Mouse (Mus musculus) liver, embryonic 12.5 days (tissue): Measurements from ENCODE around the gene Ccdc88b. TPM values are rescaled to one million over a fixed set of nuclear protein-coding genes. Genes with fewer than 3 reads are reported as not detected.

Source experiments
- ATAC-seq: fragments of 200-750 bp; cut with Nextera tagmentation; 2 replicates; pipeline ENCODE4 v1.8.0; 2017; ENCODE audit warnings: moderate number of reproducible peaks, mild to moderate bottlenecking, moderate library complexity
- H3K27ac ChIP-seq: fragments of 300-500 bp; sonication (generic); 2 replicates; pipeline ENCODE4 v1.5.1; 2016; ENCODE audit warnings: mild to moderate bottlenecking
- H3K27me3 ChIP-seq: fragments of 300-500 bp; sonication (generic); replicated peaks from 2 replicates; pipeline ENCODE4 v1.6.1; 2016; ENCODE audit warnings: mild to moderate bottlenecking, moderate library complexity
- H3K36me3 ChIP-seq: fragments of 300-500 bp; sonication (generic); 2 replicates; pipeline ENCODE4 v1.6.1; 2016; ENCODE audit warnings: mild to moderate bottlenecking, moderate library complexity
- H3K4me1 ChIP-seq: fragments of 300-500 bp; sonication (generic); 2 replicates; pipeline ENCODE4 v1.6.1; 2016
- H3K4me2 ChIP-seq: fragments of 300-500 bp; sonication (generic); 2 replicates; pipeline ENCODE4 v1.6.1; 2016; ENCODE audit warnings: mild to moderate bottlenecking, moderate library complexity
- H3K4me3 ChIP-seq: fragments of 300-500 bp; sonication (generic); 2 replicates; pipeline ENCODE4 v1.5.1; 2016; ENCODE audit warnings: mild to moderate bottlenecking, moderate library complexity
- H3K9ac ChIP-seq: fragments of 300-500 bp; sonication (generic); 2 replicates; pipeline ENCODE4 v1.6.1; 2016; ENCODE audit warnings: mild to moderate bottlenecking, moderate library complexity
- H3K9me3 ChIP-seq: fragments of 300-500 bp; sonication (generic); replicated peaks from 2 replicates; pipeline ENCODE4 v1.6.1; 2016; ENCODE audit warnings: mild to moderate bottlenecking, moderate library complexity
- WGBS: fragments of 180-500 bp; shearing (Covaris S2); methylation state at CpG from one replicate; pipeline ENCODE4 v1.1.7; 2016; ENCODE audit not compliant: insufficient replicate concordance; 5-methylcytosine and 5-hydroxymethylcytosine counted together
- polyA plus RNA-seq: library from polyadenylated mRNA; unstranded; fragments of >200 nt; fragmentation: Nextera tagmentation; extraction: Ambion mirVana; gene quantifications from 2 replicates; pipeline ENCODE4 v1.2.1, GENCODE M21; 2016

Ccdc88b gene
- polyA plus RNA-seq, 1 experiment from 2014 or later: 3.3 TPM

DNA sequence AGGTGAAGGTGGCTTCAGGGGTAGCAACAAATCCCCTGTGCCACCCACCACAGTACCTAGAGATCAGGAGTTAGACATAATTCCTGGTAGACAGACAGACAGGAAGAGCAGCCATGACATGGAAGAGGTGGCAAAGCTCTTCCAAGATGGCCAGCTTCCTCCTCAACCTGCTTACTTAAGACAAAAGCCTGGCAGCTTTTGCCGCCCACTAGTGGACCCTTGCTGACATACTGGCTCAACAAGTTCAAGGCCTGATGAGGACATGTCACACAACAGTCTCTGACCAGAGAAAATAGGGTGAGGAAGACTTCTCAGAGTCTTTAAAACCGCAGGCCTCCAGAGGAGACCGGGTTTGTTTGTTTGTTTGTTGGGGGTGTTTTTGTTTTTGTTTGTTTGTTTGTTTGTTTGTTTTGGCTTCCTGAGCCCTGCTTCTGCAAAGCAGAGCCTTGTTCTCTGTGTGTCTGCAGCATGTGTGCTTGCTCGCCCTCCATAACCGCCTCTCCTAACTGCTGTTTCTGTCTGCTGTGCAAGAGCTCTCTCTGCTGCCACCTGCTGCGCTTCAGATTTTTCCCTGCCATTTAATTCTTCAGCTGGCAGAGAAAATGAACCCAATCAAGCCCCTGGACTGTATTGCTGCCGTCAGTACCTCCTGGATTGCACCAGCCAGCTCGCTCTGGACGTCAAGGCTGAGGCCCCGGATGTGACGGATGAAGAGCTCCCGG is 1.6 kb downstream of the Ccdc88b start:
- no peaks in the 10 kb centered on the region for H3K36me3 ChIP-seq
- no peak overlapping the region for H3K4me3 ChIP-seq
- H3K4me2 ChIP-seq: peak overlapping the region; percentile 63
- 0 out of 2 replicates have a peak, but pooled peaks cover 9% of the 10 kb centered on the region for H3K27me3 ChIP-seq
- 42% methylated on average over 12 of the region's 12 CpGs for WGBS
- H3K9ac ChIP-seq: no peak overlapping the region
- H3K27ac ChIP-seq: no peak overlapping the region
- no peak for ATAC-seq
- no peaks in the 10 kb centered on the region for H3K9me3 ChIP-seq
- peaks cover 42% of the 10 kb centered on the region for H3K4me1 ChIP-seq

GRCm38 (mm10) chr19:6855225-6856031 is 2.6 kb downstream of the Ccdc88b start:
- WGBS: 18% methylated on average over 38 of the region's 38 CpGs
- Histone ChIP-seq H3K9ac (peak overlapping the region; percentile 24), H3K27ac (no peak overlapping the region), H3K4me2 (peak overlapping the region; percentile 63), H3K27me3 (0 out of 2 replicates have a peak, but pooled peaks cover 11% of the 10 kb centered on the region), H3K4me1 (peaks cover 39% of the 10 kb centered on the region), H3K36me3 (no peaks in the 10 kb centered on the region), H3K4me3 (peak overlapping the region; percentile 31), H3K9me3 (no peaks in the 10 kb centered on the region)
- ATAC-seq: peak; percentile 50

DNA sequence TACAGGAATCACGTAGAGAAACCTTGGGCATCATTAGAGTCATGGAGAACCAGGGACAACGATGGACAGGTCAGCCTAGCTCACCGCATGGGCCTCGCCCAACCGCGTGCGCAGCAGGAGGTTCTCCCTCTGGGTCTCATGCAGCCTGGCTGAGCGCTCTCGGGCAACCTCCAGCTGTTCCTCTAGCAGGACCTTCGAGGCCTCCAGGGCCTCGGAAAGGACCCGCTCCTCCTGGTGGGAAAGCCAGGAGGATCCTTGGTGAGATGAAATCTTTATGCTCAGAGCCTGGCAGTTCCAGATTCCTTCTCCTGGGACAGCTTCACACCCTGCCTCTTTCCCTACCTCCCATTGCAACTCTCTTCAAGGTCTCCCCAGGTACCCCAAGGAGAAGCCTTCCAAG is 3.4 kb downstream of the Ccdc88b start:
- Histone ChIP-seq H3K4me1 (peaks cover 37% of the 10 kb centered on the region), H3K9ac (no peak overlapping the region), H3K4me2 (peak overlapping the region; percentile 63; the same call in 1 of the 2 replicates), H3K9me3 (no peaks in the 10 kb centered on the region), H3K27me3 (peaks cover 18% of the 10 kb centered on the region), H3K4me3 (no peak overlapping the region), H3K36me3 (no peaks in the 10 kb centered on the region), H3K27ac (no peak overlapping the region)
- WGBS: 80% methylated on average over 12 of the region's 12 CpGs
- no peak for ATAC-seq

DNA sequence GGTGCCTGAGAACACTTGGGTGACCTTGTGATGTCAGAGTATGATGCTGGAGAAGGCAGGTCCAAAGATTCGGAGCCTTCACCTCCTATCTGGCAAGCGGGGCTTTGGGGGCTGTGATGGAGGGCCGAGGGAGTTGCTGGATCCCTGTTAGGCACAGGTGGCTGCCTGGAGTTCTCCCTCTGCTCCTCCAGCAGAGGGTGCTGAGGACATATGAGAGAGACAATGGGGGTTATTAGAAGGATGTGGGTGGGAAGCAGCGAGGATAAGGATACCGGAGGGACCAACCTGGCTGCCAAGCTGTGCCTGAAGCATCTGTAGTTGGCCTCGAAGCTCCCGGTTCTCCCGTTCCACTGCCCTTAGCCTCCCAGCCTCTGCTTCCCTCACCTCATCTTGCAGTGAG is 4.1 kb downstream of the Ccdc88b start:
- WGBS: 76% methylated on average over 7 of the region's 8 CpGs
- no peak for ATAC-seq
- H3K27ac ChIP-seq: no peak overlapping the region
- peaks cover 25% of the 10 kb centered on the region for H3K27me3 ChIP-seq
- no peaks in the 10 kb centered on the region for H3K36me3 ChIP-seq
- H3K9me3 ChIP-seq: no peaks in the 10 kb centered on the region
- H3K4me1 ChIP-seq: peaks cover 37% of the 10 kb centered on the region
- no peak overlapping the region for H3K9ac ChIP-seq
- no peak overlapping the region for H3K4me3 ChIP-seq
- no peak overlapping the region for H3K4me2 ChIP-seq

DNA sequence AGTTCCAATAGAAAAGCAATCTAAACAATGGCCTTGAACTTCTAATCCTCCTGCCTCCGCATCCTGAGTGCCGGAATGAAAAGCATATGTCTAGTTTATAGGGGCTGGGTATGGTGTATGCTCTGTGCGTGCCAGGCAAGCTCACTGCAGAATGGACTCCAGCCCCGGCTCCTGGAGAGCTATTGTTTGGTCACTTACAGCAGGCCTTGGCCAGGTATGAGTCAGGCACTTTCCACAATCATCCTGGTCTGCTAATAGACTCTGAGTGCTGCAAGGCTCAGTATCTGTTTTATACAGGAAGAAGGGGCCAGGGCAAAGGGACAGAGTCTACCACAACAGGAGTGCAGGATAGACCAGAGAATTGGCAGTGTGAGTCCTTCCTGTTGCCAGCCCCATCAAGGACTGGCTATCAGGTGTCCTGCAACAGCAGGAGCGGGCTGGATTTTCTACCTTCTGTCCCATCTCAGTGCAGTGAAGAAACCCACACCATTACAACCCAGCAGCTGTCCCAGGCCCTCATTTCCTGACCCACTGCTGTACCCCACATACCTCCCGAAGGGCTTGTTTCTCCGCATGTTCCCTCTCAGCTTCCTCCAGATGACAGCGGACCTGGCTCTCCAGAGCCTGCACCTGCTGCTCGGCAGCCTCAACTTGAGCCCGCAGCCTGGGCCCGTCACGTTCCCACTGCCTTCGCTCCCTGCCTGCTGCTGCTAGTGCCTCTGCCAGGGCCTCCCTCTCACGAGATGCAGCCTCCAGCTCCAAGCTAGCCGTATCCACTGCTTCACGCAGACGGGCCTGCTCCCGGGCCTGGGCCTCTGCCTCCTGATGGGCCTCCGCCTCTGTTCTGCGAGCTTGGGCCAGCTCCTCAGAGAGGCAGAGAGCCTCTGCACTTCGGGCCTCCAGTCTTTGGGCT is 5.4 kb downstream of the Ccdc88b start:
- 79% methylated on average over 21 of the region's 21 CpGs for WGBS
- Histone ChIP-seq H3K4me3 (no peak overlapping the region), H3K4me1 (peaks cover 31% of the 10 kb centered on the region), H3K27me3 (peaks cover 38% of the 10 kb centered on the region), H3K27ac (no peak overlapping the region), H3K4me2 (no peak overlapping the region), H3K9me3 (no peaks in the 10 kb centered on the region), H3K36me3 (no peaks in the 10 kb centered on the region), H3K9ac (no peak overlapping the region)
- ATAC-seq: no peak

- H3K4me2 ChIP-seq: no peak overlapping the region
- ATAC-seq: no peak
- peaks cover 20% of the 10 kb centered on the region for H3K4me1 ChIP-seq
- H3K27me3 ChIP-seq: peaks cover 49% of the 10 kb centered on the region
- H3K36me3 ChIP-seq: no peaks in the 10 kb centered on the region
- no peak overlapping the region for H3K9ac ChIP-seq
- no peaks in the 10 kb centered on the region for H3K9me3 ChIP-seq
- H3K27ac ChIP-seq: no peak overlapping the region
- 74% methylated on average over 3 of the region's 3 CpGs for WGBS
- no peak overlapping the region for H3K4me3 ChIP-seq
These were observed 6.5 kb downstream of the Ccdc88b start for GRCm38 (mm10) chr19:6851497-6851896.

DNA sequence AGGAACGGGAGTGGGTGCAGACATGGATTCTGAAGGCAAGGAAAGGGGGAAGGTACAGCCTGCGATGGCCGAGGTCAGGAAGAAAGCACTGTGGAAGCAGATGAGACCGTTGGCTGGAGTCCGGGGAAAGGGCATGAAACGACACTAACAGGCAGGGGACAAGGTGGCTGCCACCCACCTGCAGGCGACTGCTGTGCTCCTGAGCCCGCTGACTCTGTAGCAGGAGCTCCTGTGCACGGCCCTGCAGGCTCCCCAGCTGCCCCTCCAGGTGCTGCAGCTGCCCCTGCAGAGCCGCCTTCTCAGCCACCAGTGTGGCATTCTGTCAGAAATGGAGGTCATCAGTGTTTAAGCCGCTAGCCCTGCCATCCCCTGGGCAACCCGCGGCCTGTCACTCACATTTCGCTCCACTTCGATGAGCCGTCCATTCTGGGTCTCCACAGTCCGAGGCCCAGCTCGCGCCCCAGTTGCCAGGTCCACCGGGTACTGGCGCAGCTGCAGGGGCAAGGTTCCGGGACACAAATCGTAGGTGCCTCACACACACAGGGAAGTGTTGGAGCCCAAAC is 8.4 kb downstream of the Ccdc88b start:
- Histone ChIP-seq H3K4me1 (peaks cover under 1% of the 10 kb centered on the region; the same call in 1 of the 2 replicates), H3K36me3 (no peaks in the 10 kb centered on the region), H3K4me3 (no peak overlapping the region), H3K27me3 (peaks cover 55% of the 10 kb centered on the region), H3K27ac (no peak overlapping the region), H3K9ac (no peak overlapping the region), H3K4me2 (no peak overlapping the region), H3K9me3 (no peaks in the 10 kb centered on the region)
- ATAC-seq: no peak
- WGBS: 76% methylated on average over 23 of the region's 23 CpGs

GRCm38 (mm10) chr19:6847841-6848517 is 10.0 kb downstream of the Ccdc88b start:
- Histone ChIP-seq H3K27ac (no peak overlapping the region), H3K4me3 (no peak overlapping the region), H3K4me1 (no peaks in the 10 kb centered on the region), H3K36me3 (no peaks in the 10 kb centered on the region), H3K27me3 (peaks cover 55% of the 10 kb centered on the region), H3K9ac (no peak overlapping the region), H3K9me3 (no peaks in the 10 kb centered on the region), H3K4me2 (peak overlapping the region; percentile 26; the same call in 1 of the 2 replicates)
- 61% methylated on average over 31 of the region's 31 CpGs for WGBS
- 0 out of 2 replicates have a peak, but pooled peaks have one; percentile 18 for ATAC-seq

GRCm38 (mm10) chr19:6846050-6846449 is 12.0 kb downstream of the Ccdc88b start:
- no peak overlapping the region for H3K4me2 ChIP-seq
- no peaks in the 10 kb centered on the region for H3K9me3 ChIP-seq
- 77% methylated on average over 4 of the region's 4 CpGs for WGBS

GRCm38 (mm10) chr19:6842353-6842752 is 15.7 kb downstream of the Ccdc88b start:
- Histone ChIP-seq H3K4me2 (no peak overlapping the region), H3K9ac (no peak overlapping the region), H3K27me3 (peaks cover 70% of the 10 kb centered on the region), H3K27ac (no peak overlapping the region), H3K36me3 (peaks cover 5% of the 10 kb centered on the region; the same call in 1 of the 2 replicates), H3K4me3 (no peak overlapping the region), H3K4me1 (peaks cover 24% of the 10 kb centered on the region), H3K9me3 (no peaks in the 10 kb centered on the region)
- no peak for ATAC-seq
- 70% methylated on average over 1 of the region's 1 CpGs for WGBS

More at GRCm38 (mm10) chr19:6846050-6846449, 12.0 kb downstream of the Ccdc88b start:
- H3K4me3 ChIP-seq: no peak overlapping the region
- peaks cover 4% of the 10 kb centered on the region for H3K4me1 ChIP-seq
- no peak overlapping the region for H3K27ac ChIP-seq
- H3K36me3 ChIP-seq: no peaks in the 10 kb centered on the region
- H3K9ac ChIP-seq: no peak overlapping the region
- no peak for ATAC-seq
- peaks cover 72% of the 10 kb centered on the region for H3K27me3 ChIP-seq

DNA sequence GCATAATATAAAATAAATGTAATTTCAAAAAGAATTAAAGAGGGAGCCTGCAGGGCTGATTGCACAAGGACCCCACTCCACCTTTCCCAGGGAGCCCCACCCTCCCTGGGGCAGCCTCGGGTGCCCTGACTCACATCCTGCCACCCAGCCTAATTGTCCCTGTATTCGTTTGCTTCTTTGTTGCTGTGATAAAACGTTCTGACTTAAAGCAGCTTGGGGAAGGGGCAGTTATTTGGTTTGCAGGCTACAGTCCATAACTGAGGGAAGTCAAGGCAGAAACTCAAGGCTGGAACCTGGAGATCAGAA is 16.8 kb downstream of the Ccdc88b start:
- WGBS: 8% methylated on average over 3 of the region's 3 CpGs
- Histone ChIP-seq H3K4me2 (peak overlapping the region; percentile 90), H3K27ac (no peak overlapping the region), H3K9ac (no peak overlapping the region), H3K36me3 (peaks cover 10% of the 10 kb centered on the region; the same call in 1 of the 2 replicates), H3K4me3 (0 out of 2 replicates have a peak overlapping the region, but pooled peaks have one; percentile 65), H3K27me3 (peaks cover 68% of the 10 kb centered on the region), H3K9me3 (no peaks in the 10 kb centered on the region), H3K4me1 (peaks cover 24% of the 10 kb centered on the region)
- no peak for ATAC-seq
